Mouse (Mus musculus): ENCODE data around the gene Prelp. TPM values are rescaled to one million over a fixed set of nuclear protein-coding genes. Genes with fewer than 3 reads are reported as not detected.
A peak's percentile ranks its signal among the peaks of the same experiment; 100 is the strongest.

Gene Prelp
- polyA plus RNA-seq, 1 experiment from 2014 or later = 1.1 TPM

DNA sequence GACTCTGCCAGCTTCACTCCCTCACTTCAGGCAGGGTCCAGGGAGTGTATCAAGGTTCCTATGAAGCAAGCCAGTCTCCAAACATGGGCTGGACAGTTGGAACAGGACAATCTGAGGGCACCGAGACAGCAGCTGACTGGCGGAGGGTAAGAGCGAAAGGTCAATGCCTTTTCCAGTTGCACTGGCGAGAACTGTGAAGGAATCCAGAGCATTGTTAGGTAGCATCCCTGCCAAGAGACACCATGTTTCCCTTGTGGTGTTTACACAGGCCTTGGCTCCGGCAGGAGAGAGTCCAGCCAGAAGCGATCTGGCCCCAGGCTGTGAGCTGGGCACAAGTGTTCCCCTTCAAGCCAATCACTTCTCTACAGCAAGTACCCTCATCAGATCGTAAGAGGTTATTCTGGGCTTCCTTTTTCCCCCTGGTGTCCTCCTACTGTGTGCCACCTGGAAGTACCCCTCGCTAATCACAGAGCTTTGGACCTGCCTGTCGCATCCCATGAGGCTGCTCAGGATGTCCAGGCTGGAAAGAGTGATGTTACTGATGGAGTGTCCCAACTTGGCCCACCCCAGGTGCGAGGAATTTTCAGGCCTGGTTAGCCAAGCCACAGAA is 13.2 kb upstream of the Prelp start:
- DNase-seq (ENCODE audit: low spot score) = no peak

DNA sequence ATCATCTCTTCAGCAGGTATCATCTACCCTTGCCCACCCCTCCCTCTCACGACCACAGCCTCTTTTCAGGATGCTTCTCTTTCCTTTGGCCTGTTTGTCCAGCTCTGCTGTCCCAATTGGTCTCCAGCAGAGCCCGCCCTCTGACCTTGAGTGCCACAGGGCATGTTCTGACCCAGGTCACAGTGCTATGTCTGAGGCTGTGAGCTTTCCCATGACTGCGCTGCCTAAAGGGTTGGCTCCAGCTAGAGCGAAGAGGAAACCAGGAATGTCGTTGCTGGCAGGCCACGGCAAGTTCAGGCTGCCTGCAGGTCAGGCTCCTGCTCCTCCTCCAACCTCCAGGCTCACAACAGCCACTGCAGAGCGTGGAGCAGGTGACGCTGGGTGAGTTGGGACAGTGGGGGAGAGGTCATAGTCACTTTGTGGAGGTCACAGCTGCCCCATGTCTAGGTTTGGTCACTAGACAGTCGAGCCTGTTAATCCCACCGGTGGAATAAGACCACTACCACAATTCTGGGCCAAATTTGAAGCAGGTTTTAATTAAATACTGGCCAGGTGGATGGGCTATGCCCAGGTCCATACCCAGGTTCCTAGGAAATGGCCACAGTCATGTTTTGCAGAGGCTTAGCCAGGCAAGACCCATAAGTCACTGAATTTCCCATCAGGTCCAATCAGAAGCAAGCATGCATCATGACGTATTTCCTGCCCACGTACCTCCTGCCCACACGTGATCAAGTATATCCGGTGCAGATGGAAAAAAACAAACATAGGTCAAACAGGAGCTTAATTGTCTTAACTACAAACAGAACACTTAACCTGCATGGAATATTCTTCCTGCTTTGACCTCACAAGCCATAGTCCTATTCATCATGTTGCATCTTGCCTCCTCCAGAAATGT is 12.3 kb upstream of the Prelp start:
- no peak for DNase-seq (ENCODE audit: low spot score)

GRCm38 (mm10) chr1:133929980-133930379 is 8.8 kb upstream of the Prelp start:
- no peak for DNase-seq (ENCODE audit: low spot score)

GRCm38 (mm10) chr1:133925223-133925622 is 4.0 kb upstream of the Prelp start:
- DNase-seq (ENCODE audit: low spot score) = no peak

GRCm38 (mm10) chr1:133924141-133924875 is 3.1 kb upstream of the Prelp start:
- DNase-seq (ENCODE audit: low spot score) = peak; percentile 41

DNA sequence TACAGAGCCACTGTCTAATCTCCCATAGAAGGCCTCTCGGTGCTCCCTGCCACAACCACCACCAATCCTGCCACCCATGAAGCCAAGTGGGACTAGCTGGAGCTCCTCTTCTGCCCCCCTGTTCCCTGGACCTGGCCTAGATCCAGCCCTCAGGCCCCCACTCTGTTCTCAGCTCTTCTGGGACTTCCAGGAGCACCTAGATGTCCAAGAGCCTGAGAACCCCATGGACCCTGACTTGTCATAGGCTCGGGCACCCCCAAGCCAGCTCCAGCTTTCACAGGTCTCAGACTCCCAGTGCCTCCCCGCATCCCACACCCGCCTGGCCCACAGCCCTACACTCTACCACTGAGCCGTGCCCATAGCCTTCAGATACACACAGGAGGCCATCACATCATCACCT is 1.9 kb upstream of the Prelp start:
- DNase-seq (ENCODE audit: low spot score) = no peak

GRCm38 (mm10) chr1:133920876-133921275 is 338 bp downstream of the Prelp start:
- no peak for DNase-seq (ENCODE audit: low spot score)

DNA sequence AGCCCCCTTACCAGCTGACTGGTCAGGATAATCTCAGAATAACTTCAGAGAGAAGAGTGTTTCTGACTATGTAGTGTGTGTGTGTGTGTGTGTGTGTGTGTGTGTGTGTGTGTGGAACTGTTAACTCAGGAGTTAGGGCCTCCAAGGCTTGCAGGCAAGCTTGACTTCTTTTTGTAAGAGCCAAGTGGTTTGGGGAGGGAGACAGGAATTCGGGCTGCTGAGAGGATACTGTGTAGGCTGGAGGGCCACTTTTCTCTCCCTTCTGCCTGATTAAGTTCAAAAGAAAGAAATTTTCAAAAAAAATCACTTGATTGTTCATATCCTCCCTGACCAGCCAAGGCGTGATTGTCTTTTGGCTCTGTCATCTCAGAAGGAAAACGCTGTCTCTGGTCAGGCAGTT is 813 bp downstream of the Prelp start:
- no peak for DNase-seq (ENCODE audit: low spot score)

DNA sequence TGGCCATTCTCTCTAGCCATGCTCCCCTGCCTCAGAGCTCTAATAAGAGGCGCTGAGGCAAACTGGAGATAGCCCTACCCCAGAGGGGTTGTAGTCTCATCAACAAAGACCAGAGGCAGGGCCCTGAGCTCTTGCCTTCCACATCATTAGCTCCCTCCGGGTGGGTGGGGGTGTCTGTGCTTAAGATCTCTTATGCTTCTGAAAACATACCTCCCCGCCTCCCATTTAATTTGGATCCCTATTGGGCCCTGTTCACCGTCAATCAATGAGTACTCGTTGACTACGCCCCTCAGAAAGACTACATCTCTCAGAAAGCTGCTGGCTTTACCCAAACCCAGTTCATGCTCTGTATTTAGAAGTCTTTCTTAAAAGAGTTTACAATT is 3.1 kb downstream of the Prelp start:
- DNase-seq (ENCODE audit: low spot score) = no peak

DNA sequence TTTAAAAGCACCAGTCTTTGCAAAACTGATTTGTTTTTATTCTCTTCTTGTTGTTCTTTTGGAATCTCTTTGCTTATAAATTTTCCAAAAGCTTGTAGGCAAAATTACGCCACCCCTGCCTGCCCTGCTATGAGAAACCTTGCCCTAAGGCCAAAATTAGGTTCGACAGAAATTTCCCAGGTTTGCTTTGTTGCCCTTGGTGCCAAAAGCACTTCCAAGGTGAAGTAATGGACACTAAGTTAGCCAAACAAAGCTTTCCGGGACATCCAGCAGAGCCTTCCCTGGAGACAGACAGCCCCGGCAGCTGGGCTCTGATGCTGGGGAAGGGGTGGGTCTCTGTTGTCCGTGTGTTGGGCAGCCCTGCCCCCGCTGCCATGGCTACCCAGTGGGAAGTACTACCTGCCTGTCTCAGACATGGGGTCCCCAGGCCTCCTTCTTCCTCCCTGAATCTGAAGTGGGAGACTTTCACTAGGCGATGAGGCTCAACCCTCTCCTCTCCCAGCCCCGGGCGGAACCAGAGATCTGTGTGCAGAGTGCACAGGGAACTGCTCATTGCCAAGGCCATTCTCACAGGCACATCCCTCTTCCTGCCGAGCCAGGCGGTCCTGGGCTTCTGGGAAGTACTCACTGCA is 3.6 kb downstream of the Prelp start:
- DNase-seq (ENCODE audit: low spot score) = no peak

DNA sequence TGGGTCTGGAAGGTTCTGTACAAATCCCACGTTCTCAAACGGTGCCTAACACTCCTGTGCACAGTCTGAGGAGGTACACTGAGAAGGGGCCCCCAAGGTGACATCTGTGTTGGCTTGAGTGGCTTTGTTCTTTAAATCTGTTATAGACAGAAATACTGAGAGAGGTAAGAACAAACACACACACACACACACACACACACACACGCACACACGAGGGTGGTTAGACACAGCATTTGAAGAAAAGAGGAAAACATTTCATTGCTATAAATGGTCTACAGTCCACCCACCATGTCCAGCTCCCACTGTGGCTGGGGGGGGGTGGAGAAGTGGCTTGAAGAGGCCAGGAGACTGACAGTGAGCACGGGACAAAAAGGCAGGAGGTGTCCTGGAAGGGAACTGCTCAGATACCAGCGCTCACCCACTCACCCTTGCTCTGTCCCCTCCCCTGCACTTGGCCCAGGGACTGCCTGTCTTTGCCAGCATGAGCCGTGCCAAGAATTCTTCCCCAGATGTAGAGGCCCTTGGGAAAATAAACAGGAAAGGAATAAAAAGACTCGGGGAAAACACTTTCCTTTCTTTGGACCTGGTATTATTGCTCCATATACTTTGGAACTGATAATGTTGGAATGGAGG is 5.4 kb downstream of the Prelp start:
- DNase-seq (ENCODE audit: low spot score) = no peak

DNA sequence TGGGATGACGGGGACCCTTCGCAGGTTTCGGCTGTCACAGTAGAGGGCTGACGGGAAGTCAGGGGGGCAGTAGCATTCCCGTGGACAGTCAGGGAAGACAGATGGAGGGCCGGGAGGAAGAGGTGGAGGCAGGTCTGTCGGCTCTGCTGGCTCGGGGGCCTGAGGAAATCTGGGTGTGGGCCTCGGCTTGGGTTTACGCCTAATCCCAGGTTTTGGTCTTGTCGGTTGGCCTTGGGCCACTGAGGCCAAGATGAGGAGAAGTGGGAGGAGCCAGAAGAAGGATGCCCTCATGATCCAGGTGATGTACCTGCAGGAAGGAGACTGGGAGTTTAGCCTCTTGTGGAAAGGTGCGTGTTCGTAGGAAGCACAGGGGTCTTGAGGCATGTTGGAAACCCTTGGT is 6.1 kb downstream of the Prelp start:
- no peak for DNase-seq (ENCODE audit: low spot score)

DNA sequence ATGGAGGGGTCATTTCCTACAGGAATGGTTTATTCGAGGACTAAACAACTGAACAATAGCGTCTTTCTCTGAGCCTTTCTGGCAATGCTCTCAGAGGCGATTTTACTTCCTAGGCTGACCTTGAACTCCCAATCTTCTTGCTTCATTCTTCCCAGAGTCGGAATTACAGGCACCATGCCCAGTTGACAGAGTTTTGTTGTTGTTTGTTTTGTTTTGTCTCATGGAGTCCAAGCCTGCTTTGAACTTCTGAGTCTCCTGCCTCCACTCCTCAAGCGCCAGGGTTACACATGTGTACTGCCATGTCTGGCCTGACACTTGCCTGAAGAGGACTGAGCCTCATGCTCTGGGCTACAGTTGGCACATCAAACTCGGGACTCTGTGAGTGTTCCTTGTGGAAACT is 8.2 kb downstream of the Prelp start:
- no peak for DNase-seq (ENCODE audit: low spot score)

DNA sequence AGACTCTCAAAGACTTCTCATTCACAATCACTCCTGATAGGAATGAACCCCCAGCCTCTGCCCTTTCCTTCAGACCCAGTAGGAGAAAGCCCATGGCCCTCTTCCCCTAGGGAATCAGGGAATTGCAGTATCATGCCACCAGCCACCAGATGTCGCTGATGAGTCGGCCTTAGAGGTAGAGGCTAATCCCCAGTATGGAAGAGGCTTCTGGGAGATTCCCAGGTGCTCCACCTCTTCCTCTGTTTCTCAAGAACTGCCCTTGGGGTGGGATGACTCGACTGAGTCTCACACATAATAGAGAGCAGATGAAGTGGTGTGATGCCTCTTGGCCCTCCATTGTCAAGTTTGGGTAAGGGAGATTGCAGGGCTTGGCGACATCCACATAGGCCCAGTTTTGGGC is 9.8 kb downstream of the Prelp start:
- peak; percentile 40 for DNase-seq (ENCODE audit: low spot score)

DNA sequence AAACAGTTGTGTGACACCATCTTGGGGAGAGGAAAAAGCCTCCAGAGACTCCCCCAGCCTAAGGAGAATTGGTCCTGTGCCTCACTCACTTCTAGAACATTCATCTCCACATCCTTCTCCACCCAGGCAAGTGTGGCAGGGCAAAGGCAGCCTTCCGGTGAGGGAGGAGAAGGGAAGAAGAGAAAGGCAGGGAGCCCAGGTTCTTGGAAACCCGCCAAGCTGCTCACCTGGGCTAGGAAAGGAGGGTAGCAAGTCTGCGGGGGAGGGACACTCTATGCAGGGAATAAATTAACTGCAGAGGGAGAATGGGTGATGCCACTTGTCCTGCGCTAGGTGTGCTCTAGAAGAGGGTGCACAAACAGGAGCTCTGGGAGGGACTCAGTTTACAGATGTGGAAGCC is 10.2 kb downstream of the Prelp start:
- DNase-seq (ENCODE audit: low spot score) = no peak

GRCm38 (mm10) chr1:133910108-133910507 is 11.1 kb downstream of the Prelp start:
- no peak for DNase-seq (ENCODE audit: low spot score)

GRCm38 (mm10) chr1:133908659-133909575 is 12.3 kb downstream of the Prelp start:
- DNase-seq (ENCODE audit: low spot score) = no peak

- DNase-seq (ENCODE audit: low spot score) = no peak
Measured at GRCm38 (mm10) chr1:133907949-133908658, 13.1 kb downstream of the Prelp start, which contains the start of gene Optc. Optc (minus strand) TSS chr1:133907999.

DNA sequence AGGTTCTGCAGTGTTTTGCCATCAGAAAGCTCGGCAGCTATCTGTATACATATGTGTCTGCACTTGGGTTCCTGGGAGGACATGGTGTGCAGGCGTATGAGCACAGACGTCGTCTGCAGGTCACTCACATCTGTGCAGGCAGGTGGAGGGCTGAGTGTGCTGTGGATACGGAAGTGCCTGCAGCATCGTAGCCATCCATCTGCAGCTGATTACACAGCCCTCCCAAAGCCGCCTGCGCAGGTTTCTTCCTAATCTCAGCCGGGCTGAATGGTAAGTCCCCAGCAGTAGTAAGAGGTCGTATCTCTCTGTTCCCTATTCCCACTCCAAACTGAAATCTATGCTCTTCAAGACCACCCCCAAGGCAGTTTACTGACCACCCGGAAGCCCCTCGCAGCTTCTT is 14.8 kb downstream of the Prelp start:
- no peak for DNase-seq (ENCODE audit: low spot score)
